Mouse (Mus musculus) kidney, adult 11 months (tissue): ENCODE measurements at regions not wholly inside any gene's neighbourhood (a gene's known extent, or its start where the extent isn't known, plus 50 kb on each side); places are given as distances from the start of the nearest gene placed in this dataset.
A peak's percentile ranks its signal among the peaks of the same experiment; 100 is the strongest.
"Not testable (repeated sequence)": the region's sequence is repeated elsewhere in the genome, so short reads cannot be mapped to it uniquely, and the experiment has no call there.

Experiments
- DNase-seq: peaks from one replicate; pipeline ENCODE4 v3.0.0; 2022

- DNase-seq = no peak
Observed at GRCm38 (mm10) chr16:76958597-76959392, 54.7 kb upstream of the Usp25 start.

GRCm38 (mm10) chr16:76957491-76957890, 56.0 kb upstream of the Usp25 start:
- no peak for DNase-seq

GRCm38 (mm10) chr16:76957090-76957489, 56.4 kb upstream of the Usp25 start:
- no peak for DNase-seq

GRCm38 (mm10) chr16:76950836-76951486, 62.5 kb upstream of the Usp25 start:
- DNase-seq = no peak

GRCm38 (mm10) chr16:76947011-76947410, 66.5 kb upstream of the Usp25 start:
- DNase-seq = no peak

GRCm38 (mm10) chr16:76938128-76938527, 75.4 kb upstream of the Usp25 start:
- DNase-seq = no peak

- DNase-seq = no peak
Observed at GRCm38 (mm10) chr16:76927901-76928300, 85.6 kb upstream of the Usp25 start.

GRCm38 (mm10) chr16:76920137-76920536, 93.4 kb upstream of the Usp25 start:
- DNase-seq = not testable (repeated sequence)

GRCm38 (mm10) chr16:76918598-76918997, 94.9 kb upstream of the Usp25 start:
- DNase-seq = no peak

- DNase-seq = no peak
Observed at GRCm38 (mm10) chr16:76914311-76914710, 99.2 kb upstream of the Usp25 start.

- DNase-seq = peak; percentile 14
Observed at GRCm38 (mm10) chr16:76905205-76905996, 108.1 kb upstream of the Usp25 start.

- no peak for DNase-seq
Observed at GRCm38 (mm10) chr16:76899083-76899482, 114.4 kb upstream of the Usp25 start.

GRCm38 (mm10) chr16:76896305-76896704, 117.2 kb upstream of the Usp25 start:
- peak; percentile 50 for DNase-seq

GRCm38 (mm10) chr16:76895781-76896180, 117.7 kb upstream of the Usp25 start:
- no peak for DNase-seq

- no peak for DNase-seq
Observed at GRCm38 (mm10) chr16:76878576-76878975, 134.9 kb upstream of the Usp25 start.

GRCm38 (mm10) chr16:76875397-76876018, 138.0 kb upstream of the Usp25 start:
- DNase-seq = no peak

- no peak for DNase-seq
Observed at GRCm38 (mm10) chr16:76866465-76866802, 147.1 kb upstream of the Usp25 start.

- DNase-seq = peak; percentile 12
Observed at GRCm38 (mm10) chr16:76865731-76866464, 147.6 kb upstream of the Usp25 start.

GRCm38 (mm10) chr16:76864392-76864791, 149.1 kb upstream of the Usp25 start:
- DNase-seq = no peak

GRCm38 (mm10) chr16:76855797-76856196, 157.7 kb upstream of the Usp25 start:
- DNase-seq = no peak

- no peak for DNase-seq
Observed at GRCm38 (mm10) chr16:76851396-76851795, 162.1 kb upstream of the Usp25 start.

GRCm38 (mm10) chr16:76837450-76837849, 176.1 kb upstream of the Usp25 start:
- DNase-seq = no peak

GRCm38 (mm10) chr16:76830371-76830770, 183.1 kb upstream of the Usp25 start:
- DNase-seq = no peak
